Mouse (Mus musculus) lung, adult 2 months (tissue): ENCODE measurements at regions not wholly inside any gene's neighbourhood (a gene's known extent, or its start where the extent isn't known, plus 50 kb on each side); places are given as distances from the start of the nearest gene placed in this dataset.
A peak's percentile ranks its signal among the peaks of the same experiment; 100 is the strongest.

Experiments used
- DNase-seq: peaks from one replicate; pipeline ENCODE4 v3.0.0; 2022
- H3K4me1 ChIP-seq: fragments of 200-500 bp; 2 replicates; pipeline ENCODE4 v1.6.1; 2011; ENCODE audit warnings: low read length; ENCODE audit not compliant: control insufficient read depth, insufficient read depth
- H3K4me3 ChIP-seq: fragments of 200-500 bp; replicated peaks from 2 replicates; pipeline ENCODE3; 2011; ENCODE audit warnings: low read depth, mild to moderate bottlenecking, control low read depth, low read length; ENCODE audit errors: extremely low read depth
- CTCF ChIP-seq: fragments of 200-500 bp; IDR thresholded peaks from 2 replicates; pipeline ENCODE4 v1.5.1; 2011; ENCODE audit warnings: mild to moderate bottlenecking, low read length, control low read depth; ENCODE audit not compliant: insufficient read depth
- POLR2A ChIP-seq: fragments of 200-500 bp; IDR thresholded peaks from 2 replicates; pipeline ENCODE4 v1.6.1; 2011; ENCODE audit warnings: low read depth, mild to moderate bottlenecking, control low read depth, low read length, borderline replicate concordance; ENCODE audit errors: extremely low read depth
- WGBS: fragments of 180-500 bp; shearing (Covaris S2); methylation state at CpG from one replicate; pipeline ENCODE4 v1.1.7; 2018; 5-methylcytosine and 5-hydroxymethylcytosine counted together

- H3K4me1 ChIP-seq, result peaks cover 5% of the 10 kb centered on the region; the same call in 1 of the 2 replicates
- H3K4me3 ChIP-seq, result no peak overlapping the region
- WGBS, result 84% methylated on average over 3 of the region's 3 CpGs
- TF ChIP-seq POLR2A (no peak), CTCF (no peak)
- no peak for DNase-seq
These were observed 153.9 kb upstream of the Id2 start for GRCm38 (mm10) chr12:25250881-25251280.

DNA sequence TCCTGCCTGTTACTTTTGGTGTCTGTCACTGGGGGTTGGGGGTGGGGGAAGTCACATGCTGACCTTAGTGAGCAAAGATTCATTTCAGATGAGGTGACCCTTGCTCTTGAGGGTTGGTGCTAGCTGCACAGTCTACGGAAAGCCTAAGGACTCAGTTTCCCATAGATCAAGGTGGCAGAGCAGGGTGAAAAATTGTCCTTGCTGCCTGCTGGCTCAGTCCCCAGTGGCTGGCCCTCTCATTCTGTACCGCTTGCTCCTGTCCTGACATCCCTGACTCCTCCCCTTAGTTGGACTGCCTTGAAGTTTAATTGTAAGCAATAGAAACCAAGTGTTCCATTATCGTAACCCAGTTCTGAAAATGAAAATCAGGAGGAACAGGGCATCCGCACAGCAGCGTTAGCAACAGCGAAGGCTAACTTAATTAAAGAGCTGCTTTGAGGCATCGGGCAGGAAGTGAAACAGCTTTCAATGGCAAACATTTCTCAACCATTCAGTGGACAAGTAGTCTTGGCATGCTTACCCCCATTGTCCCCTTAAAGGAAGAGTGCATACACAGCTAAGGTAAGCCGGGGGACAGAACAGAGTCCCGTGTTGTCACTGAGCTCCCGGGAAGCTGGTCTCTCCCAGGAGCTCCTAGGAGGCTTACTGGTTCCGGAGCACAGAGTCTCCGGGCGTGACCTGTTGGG, 151.9 kb upstream of the Id2 start:
- TF ChIP-seq POLR2A (no peak), CTCF (no peak)
- whole genome bisulfite sequencing, result 33% methylated on average over 13 of the region's 13 CpGs
- H3K4me3 ChIP-seq, result peak overlapping the region; percentile 6

DNA sequence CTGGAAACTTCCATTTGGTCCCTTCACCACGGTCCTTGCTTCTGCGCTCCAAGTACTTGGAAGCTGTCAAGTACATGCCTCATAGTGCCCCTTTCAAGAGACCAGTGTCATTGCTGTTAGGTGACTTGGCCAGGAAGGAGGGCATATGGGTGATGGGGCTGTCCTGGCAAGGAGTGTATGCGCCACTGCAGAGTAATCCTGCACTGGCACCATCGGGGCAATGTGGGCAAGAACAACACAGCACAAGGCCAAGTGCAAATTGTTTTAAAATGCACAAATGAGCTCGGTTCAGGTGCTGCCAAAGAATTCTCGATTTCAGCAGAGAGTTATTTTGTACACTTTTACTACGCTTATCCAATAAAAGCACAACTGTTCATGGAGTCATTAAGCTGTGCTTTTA, 149.6 kb upstream of the Id2 start:
- 88% methylated on average over 7 of the region's 7 CpGs for WGBS
- DNase-seq, result no peak
- Histone ChIP-seq H3K4me1 (peaks cover 5% of the 10 kb centered on the region; the same call in 1 of the 2 replicates), H3K4me3 (no peak overlapping the region)
- no peak for TF ChIP-seq POLR2A
- no peak for TF ChIP-seq CTCF

More for the DNA sequence above, 151.9 kb upstream of the Id2 start:
- H3K4me1 ChIP-seq, result peaks cover 5% of the 10 kb centered on the region; the same call in 1 of the 2 replicates
- DNase-seq, result no peak

DNA sequence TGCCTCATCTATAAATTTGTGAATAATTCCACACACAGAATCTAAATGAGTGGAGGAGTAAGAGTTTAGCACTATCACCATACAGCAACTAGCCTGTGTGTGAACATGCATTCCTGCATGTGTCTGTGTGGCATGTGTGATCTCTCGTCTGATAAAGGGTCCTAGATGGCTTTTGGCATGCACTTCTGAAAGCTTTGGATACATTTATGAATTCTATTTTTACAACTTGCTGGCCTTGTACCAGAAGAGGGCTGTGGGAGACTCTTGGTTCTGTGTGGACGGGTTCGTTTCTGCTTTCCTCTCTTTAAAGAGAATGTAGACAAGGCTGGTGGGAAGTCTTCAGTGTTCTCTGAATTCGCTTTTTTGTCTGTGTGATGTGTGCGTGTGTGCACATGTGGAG, 148.7 kb upstream of the Id2 start:
- Histone ChIP-seq H3K4me1 (peaks cover 5% of the 10 kb centered on the region; the same call in 1 of the 2 replicates), H3K4me3 (no peak overlapping the region)
- WGBS, result 58% methylated on average over 5 of the region's 5 CpGs
- DNase-seq, result no peak
- no peak for TF ChIP-seq POLR2A
- TF ChIP-seq CTCF, result no peak

DNA sequence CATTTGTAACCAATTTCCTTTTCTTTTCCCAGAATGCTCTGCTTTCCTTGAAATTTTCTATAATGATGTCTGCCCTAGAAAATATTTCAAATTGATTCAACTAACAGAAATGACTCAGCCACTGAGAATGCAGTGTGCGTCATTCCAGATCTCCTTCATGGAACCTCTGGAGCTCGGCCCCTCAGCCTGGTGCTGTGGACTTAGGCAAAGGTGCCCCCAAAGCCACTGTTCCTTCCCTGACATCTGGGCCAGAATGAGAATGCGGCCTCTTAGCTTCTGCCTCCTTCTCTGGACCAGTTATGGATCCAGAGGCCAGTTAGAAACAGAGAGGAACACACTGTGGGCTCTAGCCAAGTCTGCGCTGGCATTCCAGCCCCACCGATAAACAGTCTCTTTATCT, 148.3 kb upstream of the Id2 start:
- H3K4me3 ChIP-seq, result no peak overlapping the region
- peaks cover 5% of the 10 kb centered on the region; the same call in 1 of the 2 replicates for H3K4me1 ChIP-seq
- DNase-seq, result no peak
- 59% methylated on average over 5 of the region's 5 CpGs for WGBS
- TF ChIP-seq POLR2A, result no peak
- no peak for TF ChIP-seq CTCF

DNA sequence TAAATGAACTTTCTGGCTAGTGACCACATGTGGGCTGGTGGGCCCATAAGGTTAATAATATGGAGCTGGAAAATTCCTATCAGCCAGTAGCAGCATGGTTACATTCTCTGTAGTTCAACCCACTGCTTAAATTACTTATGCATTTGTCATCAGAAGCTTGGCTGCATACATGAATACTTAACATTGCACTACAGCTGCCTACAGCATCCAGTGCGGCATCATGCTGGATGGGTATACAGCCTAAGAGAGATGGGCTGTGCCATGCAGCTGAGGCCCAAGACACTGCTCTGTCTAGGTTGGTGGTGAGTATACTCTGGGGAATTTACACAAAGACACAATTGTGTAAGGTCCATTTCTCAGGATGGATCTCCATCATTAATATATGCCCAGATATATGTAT, 147.7 kb upstream of the Id2 start:
- H3K4me3 ChIP-seq, result no peak overlapping the region
- DNase-seq, result no peak
- H3K4me1 ChIP-seq, result peaks cover 5% of the 10 kb centered on the region; the same call in 1 of the 2 replicates
- TF ChIP-seq POLR2A (no peak), CTCF (no peak)
- WGBS, result 86% methylated on average over 1 of the region's 1 CpGs

DNA sequence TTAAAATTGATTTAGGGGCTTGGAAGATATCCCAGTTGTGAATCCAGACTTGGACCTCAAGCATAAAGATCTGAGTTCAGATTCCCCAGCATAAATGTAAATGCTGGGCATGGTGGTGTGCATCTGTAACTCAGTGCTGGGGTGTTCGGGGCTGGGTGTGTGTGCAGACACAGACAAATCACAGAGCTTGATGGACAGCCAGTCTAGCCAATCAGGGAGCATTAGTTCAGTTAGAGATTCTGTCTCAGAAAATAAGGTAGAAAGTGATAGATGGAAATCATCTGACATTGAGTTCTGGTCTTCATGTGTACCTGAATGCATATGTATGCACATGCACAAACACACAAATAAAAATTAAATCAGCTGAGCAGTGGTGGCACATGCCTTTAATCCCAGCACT, 147.0 kb upstream of the Id2 start:
- no peak for TF ChIP-seq CTCF
- no peak for TF ChIP-seq POLR2A
- H3K4me3 ChIP-seq, result no peak overlapping the region
- DNase-seq, result no peak
- no peaks in the 10 kb centered on the region for H3K4me1 ChIP-seq
- 68% methylated on average over 1 of the region's 1 CpGs for WGBS

DNA sequence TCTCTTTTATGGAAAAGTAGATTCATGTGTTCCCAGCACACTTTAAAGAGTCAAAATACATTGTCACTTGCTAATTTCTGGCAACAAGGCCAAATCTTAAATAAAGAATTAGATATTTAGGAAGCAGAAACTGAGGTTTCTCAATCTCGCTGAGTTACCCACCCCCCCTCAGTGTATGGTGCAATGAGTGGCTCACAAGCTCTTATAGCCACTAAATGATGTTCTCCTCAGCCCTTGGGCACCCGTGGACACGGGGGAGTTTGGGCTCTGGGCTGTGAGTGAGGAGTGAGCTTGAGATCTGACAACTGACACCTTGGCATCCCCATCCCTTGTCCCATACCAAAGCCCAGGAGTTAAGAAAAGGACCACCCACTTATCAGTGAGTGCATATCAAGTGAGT, 145.4 kb upstream of the Id2 start:
- TF ChIP-seq POLR2A (no peak), CTCF (no peak)
- H3K4me1 ChIP-seq, result no peaks in the 10 kb centered on the region
- DNase-seq, result no peak
- H3K4me3 ChIP-seq, result no peak overlapping the region
- WGBS, result 64% methylated on average over 3 of the region's 3 CpGs

GRCm38 (mm10) chr12:25241675-25242074, 144.7 kb upstream of the Id2 start:
- Histone ChIP-seq H3K4me3 (no peak overlapping the region), H3K4me1 (no peaks in the 10 kb centered on the region)
- DNase-seq, result no peak
- 64% methylated on average over 3 of the region's 3 CpGs for WGBS
- no peak for TF ChIP-seq POLR2A
- TF ChIP-seq CTCF, result no peak

DNA sequence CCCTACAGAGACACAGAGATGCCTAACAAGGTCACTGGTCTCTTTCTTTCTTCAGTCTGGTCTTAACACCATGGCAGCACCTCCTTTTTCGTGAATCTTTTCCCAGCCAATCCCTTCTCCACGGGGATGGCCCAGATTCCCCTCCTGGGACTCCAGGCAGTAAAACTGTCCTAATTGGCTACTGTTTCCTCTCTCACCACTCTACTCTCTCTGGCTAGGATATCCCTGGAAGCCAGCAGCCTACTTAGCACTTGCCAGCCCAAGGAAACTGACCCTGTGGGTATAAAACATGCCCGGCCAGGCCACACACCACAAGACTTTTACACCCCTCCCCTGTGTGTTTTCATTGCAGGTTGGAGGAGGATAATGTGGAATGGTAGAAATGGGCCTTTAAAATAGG, 143.9 kb upstream of the Id2 start:
- no peak for TF ChIP-seq POLR2A
- Histone ChIP-seq H3K4me3 (no peak overlapping the region), H3K4me1 (no peaks in the 10 kb centered on the region)
- DNase-seq, result no peak
- WGBS, result 82% methylated on average over 3 of the region's 3 CpGs

DNA sequence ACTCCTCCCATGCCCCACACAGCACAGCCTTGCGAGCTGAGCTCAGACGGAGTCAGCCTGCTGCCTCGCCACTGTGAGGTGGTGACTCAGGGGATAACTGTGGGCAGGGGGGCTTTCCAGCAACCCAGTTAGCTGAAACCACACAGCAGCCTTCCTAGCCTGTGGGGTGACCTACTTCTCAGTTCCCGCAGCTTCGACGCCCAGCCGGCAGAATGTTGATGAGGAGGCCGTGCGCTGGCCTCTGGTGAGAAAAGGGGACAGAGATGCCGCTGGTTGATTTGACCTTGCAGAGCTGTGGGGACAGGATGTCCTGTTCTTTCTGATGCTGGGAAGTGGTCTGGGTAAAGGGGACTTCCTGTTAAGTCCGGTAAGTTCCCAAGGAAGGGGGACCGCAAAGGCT, 143.2 kb upstream of the Id2 start:
- Histone ChIP-seq H3K4me1 (no peaks in the 10 kb centered on the region), H3K4me3 (no peak overlapping the region)
- DNase-seq, result no peak
- TF ChIP-seq POLR2A (no peak), CTCF (no peak)
- 43% methylated on average over 12 of the region's 12 CpGs for WGBS
